Mouse (Mus musculus): ENCODE results near the gene Fam168b.

- TF ChIP-seq GATA1 (IDR thresholded peaks at IDR 0.05; ENCODE audit: borderline replicate concordance, low read length) (no peak), FLI1 (IDR thresholded peaks at IDR 0.05; ENCODE audit: low read length) (no peak)
These were observed 28.3 kb upstream of the Fam168b start for GRCm38 (mm10) chr1:34871170-34871569.
